Mouse (Mus musculus) heart, adult 2 months (tissue): ENCODE measurements around the gene Chst10.

Experiments
- CTCF ChIP-seq: fragments of 200-600 bp; IDR thresholded peaks from 2 replicates; pipeline ENCODE4 v1.8.1; 2022; ENCODE audit warnings: antibody characterized with exemption, mild to moderate bottlenecking, moderate library complexity
- EP300 ChIP-seq: fragments of 200-500 bp; IDR thresholded peaks from 2 replicates; pipeline ENCODE4 v1.6.1; 2011; ENCODE audit warnings: low read depth, low read length, control low read depth; ENCODE audit not compliant: insufficient read depth
- POLR2A ChIP-seq: fragments of 200-500 bp; IDR thresholded peaks from 2 replicates; pipeline ENCODE4 v1.6.1; 2011; ENCODE audit warnings: mild to moderate bottlenecking, low read depth, low read length, control low read depth; ENCODE audit not compliant: insufficient read depth

DNA sequence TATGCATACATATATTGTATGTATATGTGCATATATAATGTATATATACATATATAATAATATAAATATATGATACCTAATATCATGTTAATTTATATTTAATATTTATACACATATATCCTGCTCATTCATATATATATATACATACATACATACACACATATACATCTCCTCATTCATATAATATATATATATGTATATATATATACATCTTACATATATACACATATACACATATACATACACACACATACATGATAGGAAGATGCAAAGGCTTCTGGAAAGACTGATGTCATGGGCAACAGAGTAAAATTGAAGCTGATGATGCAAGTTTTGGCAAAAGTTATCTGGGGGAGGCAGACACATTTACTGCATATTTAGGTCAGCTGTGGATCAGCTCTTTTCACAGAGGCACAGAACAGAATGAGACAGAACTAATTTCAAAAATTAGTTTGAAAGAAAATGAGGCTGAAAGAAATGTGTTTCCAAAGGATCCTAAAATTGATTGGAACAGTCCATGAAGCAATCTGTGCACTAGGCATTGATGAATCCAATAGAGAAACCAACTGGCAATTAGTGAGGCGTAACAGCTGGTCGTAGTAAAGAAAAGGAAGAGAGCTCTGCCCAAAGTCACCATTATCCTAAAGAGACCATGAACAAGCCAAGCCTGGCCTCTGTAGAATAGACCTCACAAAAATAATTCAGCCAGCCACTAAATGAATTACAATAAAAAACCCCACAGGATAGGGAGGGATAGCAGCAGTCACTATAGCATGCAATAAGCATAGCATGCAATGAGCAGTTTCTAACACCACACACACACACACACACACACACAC, 49.3 kb downstream of the Chst10 start:
- TF ChIP-seq CTCF (no peak), POLR2A (no peak), EP300 (no peak)
